ENCODE assay signal across 8 mouse cellular contexts in genomic region chr17:83862134-83862881, GRCm38 (mm10). TPM values are rescaled to one million over a fixed set of nuclear protein-coding genes. Genes with fewer than 3 reads are reported as not detected.
DNase-seq lines count a peak whose midpoint lies in the region; ATAC-seq and TF ChIP-seq lines count a peak whose summit lies in the region.

No protein-coding gene starts in this region.

- peak overlapping the region; percentile 58 for H3K4me3 ChIP-seq in heart, embryonic 16.5 days (ENCODE audit: low read length)
- H3K4me3 ChIP-seq in lung, postnatal 0 days (ENCODE audit: low read depth, low read length) = peak overlapping the region; percentile 75

- peak overlapping the region; percentile 69 for H3K27ac ChIP-seq in heart, embryonic 16.5 days (ENCODE audit: low read length)
- peak overlapping the region; percentile 86 for H3K27ac ChIP-seq in lung, postnatal 0 days (ENCODE audit: low read length)

- H3K27me3 ChIP-seq in heart, embryonic 16.5 days (ENCODE audit: control insufficient read depth, insufficient read depth, low read length) = no peaks in the 10 kb centered on the region
- no peaks in the 10 kb centered on the region for H3K27me3 ChIP-seq in lung, postnatal 0 days (replicated peaks; ENCODE audit: insufficient read depth, low read length)

- H3K9me3 ChIP-seq in heart, embryonic 16.5 days (replicated peaks; ENCODE audit: control insufficient read depth, low read length) = no peaks in the 10 kb centered on the region
- H3K9me3 ChIP-seq in lung, postnatal 0 days (ENCODE audit: low read length) = no peaks in the 10 kb centered on the region

- no peaks in the 10 kb centered on the region for H3K36me3 ChIP-seq in heart, embryonic 16.5 days (ENCODE audit: control insufficient read depth, insufficient read depth)
- H3K36me3 ChIP-seq in lung, postnatal 0 days (ENCODE audit: insufficient read depth, low read length) = no peaks in the 10 kb centered on the region

- TF ChIP-seq EP300 in lung, postnatal 0 days (IDR thresholded peaks at IDR 0.05) = no peak

- ATAC-seq in CD4-positive, CD25-positive, alpha-beta regulatory T cell, adult 4 months = peak; percentile 73
- peak; percentile 38 for ATAC-seq in erythroblast, adult 5-6 weeks (replicated peaks; ENCODE audit: low FRiP score, poor library complexity, severe bottlenecking)
- peak; percentile 56 for ATAC-seq in heart, embryonic 16.5 days (replicated peaks; ENCODE audit: extremely low read depth, insufficient read depth, low FRiP score)
- ATAC-seq in lung, postnatal 0 days = peak; percentile 63

- peak; percentile 71 for DNase-seq in adrenal gland, postnatal 10 days
- DNase-seq in large intestine, adult 2 months (ENCODE audit: low read depth, low spot score) = peak; percentile 67
- peak; percentile 80 for DNase-seq in lung, postnatal 0 days (ENCODE audit: low spot score)
- peak; percentile 65 for DNase-seq in ovary, postnatal 36 days (ENCODE audit: low spot score)
- DNase-seq in thymus, postnatal 10 days (ENCODE audit: low spot score in 2 of 2) = peak; percentile 55 to 61

- H3K4me2 ChIP-seq in heart, embryonic 16.5 days (ENCODE audit: low read depth, low read length) = peak overlapping the region; percentile 85
- peak overlapping the region; percentile 78 for H3K4me2 ChIP-seq in lung, postnatal 0 days (replicated peaks; ENCODE audit: low read depth, low read length)

- peaks cover 3% of the 10 kb centered on the region for H3K4me1 ChIP-seq in heart, embryonic 16.5 days (ENCODE audit: control insufficient read depth, insufficient read depth, low read length)
- no peaks in the 10 kb centered on the region for H3K4me1 ChIP-seq in lung, postnatal 0 days (ENCODE audit: insufficient read depth, low read depth, low read length)

- WGBS in heart, embryonic 16.5 days = under 1% methylated on average over 27 of the region's 27 CpGs
- 2% methylated on average over 27 of the region's 27 CpGs for WGBS in large intestine, adult 2 months
- under 1% methylated on average over 27 of the region's 27 CpGs for WGBS in lung, postnatal 0 days

- peak overlapping the region; percentile 87 for H3K9ac ChIP-seq in heart, embryonic 16.5 days (ENCODE audit: low read length)
- H3K9ac ChIP-seq in lung, postnatal 0 days (replicated peaks; ENCODE audit: low read depth) = peak overlapping the region; percentile 72

- TF ChIP-seq CTCF in lung, postnatal 0 days (IDR thresholded peaks at IDR 0.05) = no peak

RNA-seq across cellular contexts. Expression of gene Haao, which starts 14.5 kb away (rescaled TPM):
- polyA plus RNA-seq in CD4-positive, CD25-positive, alpha-beta regulatory T cell, adult 4 months (2017; shearing (Covaris generic)) = 1 to 10 TPM; 1.1 to 5.0 TPM
- total RNA-seq in adrenal gland, postnatal 10 days (2021) = 10 to 100 TPM; 12.6 to 27.1 TPM
- total RNA-seq in erythroblast, adult 5-6 weeks (2015; ENCODE audit: low replicate concordance) = 9.6 and 13.3 TPM in 2 replicates
- total RNA-seq in erythroblast, adult 5-6 weeks (2017; ENCODE audit: low replicate concordance) = 1.4 and 3.7 TPM in 2 replicates
- polyA plus RNA-seq in heart, embryonic 16.5 days (2015; fragmentation: Nextera tagmentation; extraction: Ambion mirVana) = 0.67 and 1.7 TPM in 2 replicates
- 4.3 and 5.2 TPM in 2 replicates for polyA plus RNA-seq in large intestine, adult 2 months (2012; rRNA removed)
- 1.1 and 1.6 TPM in 2 replicates for polyA plus RNA-seq in lung, postnatal 0 days (2015; fragmentation: Nextera tagmentation; extraction: Ambion mirVana)

Comparison
In these comparisons a context has a peak if more than half of its experiments do, and no peak if none do; other contexts are left out.
1. Peak in every context shown above with its lines: DNase-seq, ATAC-seq, H3K4me3 ChIP-seq and H3K27ac ChIP-seq.